Mouse (Mus musculus) testis, postnatal 14 days (tissue): Measurements from ENCODE around the gene Gm12800.
"Not testable (repeated sequence)": the region's sequence is repeated elsewhere in the genome, so short reads cannot be mapped to it uniquely, and the experiment has no call there.

Source experiments
- DNase-seq: peaks from one replicate; pipeline ENCODE4 v3.0.0; 2021; ENCODE audit warnings: low spot score

Gene Gm12800

GRCm38 (mm10) chr4:101908821-101909220, at the start of gene Gm12800:
Gene Gm12800 (plus strand): TSS chr4:101909121.
- not testable (repeated sequence) for DNase-seq

DNA sequence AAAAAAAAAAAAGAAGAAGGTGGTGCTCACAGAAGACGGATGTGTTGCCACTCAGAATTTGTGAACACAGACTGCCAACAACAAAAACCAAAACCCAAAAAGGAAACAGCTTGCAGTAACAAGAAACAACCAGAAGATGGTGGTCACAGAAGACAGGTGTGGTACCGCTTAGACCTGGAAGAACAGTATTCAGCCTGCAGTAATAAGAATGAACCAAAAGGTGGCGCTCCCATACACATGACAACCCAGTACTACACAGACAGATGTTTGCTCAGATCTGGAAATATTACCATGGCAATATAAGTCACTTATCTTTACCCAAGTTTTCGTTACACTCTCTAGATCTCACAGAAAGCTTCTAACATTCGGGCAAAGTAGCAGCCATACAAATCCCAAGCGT, 48.0 kb upstream of the Gm12800 start:
- peak; percentile 10 for DNase-seq

DNA sequence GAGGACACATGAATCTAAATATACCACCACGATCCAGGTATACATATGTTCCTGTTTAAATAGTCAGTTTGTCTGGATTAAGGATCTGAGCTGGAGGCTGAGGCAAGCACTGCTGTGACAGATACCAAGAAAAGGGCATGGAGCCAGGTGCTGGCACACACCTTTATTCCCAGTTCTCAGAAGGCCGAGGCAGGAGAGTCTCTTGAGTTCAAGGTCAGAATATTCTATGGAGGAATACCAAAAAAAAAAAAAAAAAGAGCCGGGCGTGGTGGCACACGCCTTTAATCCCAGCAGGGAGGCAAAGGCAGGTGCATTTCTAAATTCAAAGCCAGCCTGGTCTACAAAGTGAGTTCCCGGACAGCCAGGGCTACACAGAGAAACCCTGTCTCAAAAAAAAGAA, 46.6 kb upstream of the Gm12800 start:
- no peak for DNase-seq

- DNase-seq = not testable (repeated sequence)
These were observed 36.9 kb upstream of the Gm12800 start for GRCm38 (mm10) chr4:101872031-101872430.

DNA sequence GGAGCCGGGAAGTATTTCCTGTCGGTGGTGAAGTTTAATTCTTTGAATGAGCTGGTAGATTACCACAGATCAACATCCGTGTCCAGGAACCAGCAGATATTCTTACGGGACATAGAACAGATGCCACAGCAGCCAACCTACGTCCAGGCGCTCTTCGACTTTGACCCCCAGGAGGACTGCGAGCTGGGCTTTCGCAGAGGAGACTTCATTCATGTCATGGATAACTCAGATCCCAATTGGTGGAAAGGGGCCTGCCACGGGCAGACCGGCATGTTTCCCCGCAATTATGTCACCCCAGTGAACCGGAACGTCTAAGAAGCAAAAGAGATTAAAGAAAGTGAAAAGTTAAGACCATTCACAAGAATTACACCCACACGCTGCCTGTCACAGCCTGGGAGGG, 33.2 kb upstream of the Gm12800 start:
- DNase-seq = not testable (repeated sequence)

GRCm38 (mm10) chr4:101883641-101884040, 25.3 kb upstream of the Gm12800 start:
- no peak for DNase-seq

DNA sequence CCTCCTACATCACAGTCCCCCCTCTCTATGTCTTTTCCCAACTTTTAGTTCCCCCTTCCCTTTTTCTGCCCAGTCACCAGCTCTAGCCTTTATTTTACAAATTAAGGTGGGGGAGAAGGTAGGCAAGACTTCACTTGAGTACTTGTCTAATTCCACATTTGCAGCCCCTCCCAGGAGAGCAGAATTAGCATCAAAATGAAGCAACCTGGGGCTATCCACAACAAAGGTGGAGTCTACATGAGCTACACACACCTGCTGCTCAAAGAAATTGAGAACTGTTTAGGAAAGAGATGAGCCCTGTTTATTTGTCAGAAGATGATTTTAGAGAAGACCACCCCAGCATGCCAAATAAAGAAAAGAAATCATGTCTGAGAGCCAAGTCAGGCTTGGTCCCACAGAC, 19.5 kb upstream of the Gm12800 start:
- DNase-seq = no peak

DNA sequence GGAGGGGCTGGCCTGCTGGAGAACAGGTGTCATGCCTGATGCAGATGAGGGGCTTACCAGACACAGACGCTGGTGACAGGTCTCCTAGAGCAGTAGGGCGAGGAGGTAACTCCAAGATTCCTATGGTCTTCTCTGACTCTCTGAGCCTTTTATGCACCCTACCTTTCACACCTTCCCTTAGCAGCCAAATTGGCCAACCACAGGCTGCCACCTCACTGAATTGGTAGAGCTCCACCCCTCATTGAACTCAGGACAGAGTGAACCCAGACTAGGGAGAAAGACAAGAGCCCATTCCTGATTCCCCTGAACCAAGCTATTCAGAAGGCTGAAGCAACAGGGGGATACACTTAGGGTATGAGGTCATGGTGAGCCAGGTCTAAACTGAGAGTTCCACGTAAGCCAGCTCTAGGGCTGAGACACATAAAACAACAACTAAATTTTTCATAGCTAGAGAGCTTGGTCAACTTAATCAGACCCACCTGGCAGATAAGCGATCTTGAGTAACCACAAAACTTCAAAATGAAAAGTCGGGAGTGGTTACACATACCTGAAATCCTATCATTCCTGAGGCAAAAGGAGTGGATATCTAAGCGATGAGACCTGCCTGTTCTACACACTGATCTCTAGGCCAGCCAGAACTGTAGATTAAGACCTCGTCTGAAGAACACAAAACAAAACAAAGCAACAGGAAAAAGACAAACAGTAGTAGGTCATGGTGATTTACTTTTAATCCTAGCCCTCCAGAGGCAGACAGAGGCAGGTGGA, 15.1 kb upstream of the Gm12800 start, which contains the start of gene C130073F10Rik:
TSS of gene C130073F10Rik (minus strand) at position 134 of the 765 bp plus-strand sequence.
- no peak for DNase-seq

DNA sequence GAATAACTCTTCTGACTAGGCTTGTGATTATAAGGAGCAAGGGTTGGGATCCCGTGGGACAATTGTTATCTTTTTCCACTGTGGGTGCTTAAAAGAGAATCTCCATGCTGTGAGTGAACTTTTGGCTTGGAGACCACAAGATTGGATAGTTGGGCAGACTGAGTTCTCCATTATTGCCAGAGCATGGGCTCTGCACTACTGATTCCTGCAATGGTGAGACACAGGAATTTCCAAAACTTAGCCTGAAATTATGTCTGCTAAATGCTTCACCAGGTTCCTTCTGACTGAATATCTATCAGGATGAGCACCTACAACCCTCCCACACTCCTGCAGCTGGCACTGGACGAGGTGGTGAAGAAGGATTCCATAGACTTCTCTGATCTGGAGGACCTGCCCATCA, 31.2 kb downstream of the Gm12800 start, which contains the start of gene Gm12794:
TSS of gene Gm12794 (plus strand) at position 301 of the 400 bp plus-strand sequence.
- DNase-seq = not testable (repeated sequence)
